Mouse (Mus musculus) left cerebral cortex, postnatal 14 days (tissue): ENCODE results near the gene Tsen34. TPM values are rescaled to one million over a fixed set of nuclear protein-coding genes. Genes with fewer than 3 reads are reported as not detected.
A peak's percentile ranks its signal among the peaks of the same experiment; 100 is the strongest.

Experiments used
- DNase-seq, 2 experiments: peaks; one replicate each; pipeline ENCODE4 v3.0.0; 2021 to 2022; ENCODE audit warnings: low spot score in 2 of 2, mixed read lengths in 1 of 2
- intact Hi-C: fragments of 180-260 bp; cut with DNase I; formaldehyde crosslinking; loops from one replicate; pipeline ENCODE4 v1.15.1; 2025
- long read RNA-seq, 2 experiments: library from polyadenylated mRNA; stranded (forward); transcript quantifications; one replicate each; pipeline ENCODE4 v2.0.0; 2021
- total RNA-seq, 2 experiments: library from RNA; stranded (reverse); gene quantifications; 2 replicates each; pipeline ENCODE4 v1.2.3; 2021

Tsen34 gene
- total RNA-seq: 10 to 100 TPM; 61.2 to 74.1 TPM
- long read RNA-seq, experiment 1, transcript Tsen34-204 (5 exons, 1,779 nt): major isoform, 53 of 110 reads
- long read RNA-seq, experiment 1, transcript Tsen34-202 (4 exons, 1,319 nt): minor isoform, 20 of 110 reads
- long read RNA-seq, experiment 1, partial matches to known transcripts: 4 of 110 reads
- long read RNA-seq, experiment 1, other reads (novel, unspliced or antisense): 33 of 110 reads
- long read RNA-seq, experiment 2, transcript Tsen34-204 (5 exons, 1,779 nt): major isoform, 37 of 87 reads
- long read RNA-seq, experiment 2, transcript Tsen34-202 (4 exons, 1,319 nt): minor isoform, 25 of 87 reads
- long read RNA-seq, experiment 2, partial matches to known transcripts: 3 of 87 reads
- long read RNA-seq, experiment 2, other reads (novel, unspliced or antisense): 22 of 87 reads

DNA sequence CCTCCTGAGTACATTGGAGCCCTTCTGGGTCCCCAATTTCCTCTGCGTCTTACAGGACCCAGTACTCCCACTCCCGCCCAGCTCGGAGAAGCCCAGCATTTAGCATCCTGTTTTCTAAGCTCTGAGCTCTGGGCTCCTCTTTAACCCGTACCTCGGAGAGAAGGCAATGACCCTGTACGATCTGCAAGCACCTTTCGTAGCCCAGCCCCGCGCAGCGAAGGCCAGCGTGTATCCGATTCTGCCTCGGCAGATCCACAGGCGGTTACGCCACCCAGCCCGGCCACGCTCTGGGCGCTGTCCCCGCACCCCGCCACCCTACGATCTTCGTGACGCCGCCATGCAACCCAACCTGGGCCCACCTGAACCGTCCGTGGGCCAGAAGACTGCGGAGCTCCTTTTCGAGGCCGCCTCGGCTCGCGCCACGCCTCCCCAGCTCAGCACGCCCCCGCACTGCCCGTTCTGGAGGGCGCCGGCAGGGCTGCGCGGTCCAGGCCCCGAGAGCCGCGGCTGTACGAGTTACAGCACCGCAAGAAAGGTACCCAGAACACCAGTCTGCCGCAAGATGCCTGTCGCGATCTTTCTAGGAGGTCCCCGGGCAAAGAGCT lies at the start of gene Tsen34:
Gene Tsen34, plus strand, starts transcription at position 482 of the 605 bp plus-strand sequence.
- no peak for DNase-seq
- intact Hi-C loops: loop anchor here (5.0 kb wide), 1 partner anchor 45 kb away; the partner anchor contains the start of gene Cnot3

DNA sequence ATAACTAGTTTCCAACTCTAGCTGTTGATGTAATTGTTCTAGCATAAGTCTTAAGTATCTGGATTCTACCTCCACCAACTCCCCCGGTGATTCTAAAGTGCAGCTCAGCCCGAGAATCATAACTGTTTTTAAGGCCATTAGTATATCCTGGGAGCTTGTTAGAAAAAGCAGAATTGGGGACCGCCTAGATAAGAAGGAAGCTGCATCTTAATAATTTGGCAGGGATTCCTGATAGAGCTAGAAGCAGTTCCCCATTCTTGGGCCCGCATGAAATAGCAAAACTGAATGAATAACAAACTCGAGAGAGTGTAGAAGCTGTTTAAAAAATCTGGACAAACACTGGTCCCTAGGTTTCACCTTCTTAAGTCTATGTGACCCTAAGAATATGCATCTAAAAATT lies 49.3 kb upstream of the Tsen34 start:
- DNase-seq: no peak
- intact Hi-C loops: no loop called here

DNA sequence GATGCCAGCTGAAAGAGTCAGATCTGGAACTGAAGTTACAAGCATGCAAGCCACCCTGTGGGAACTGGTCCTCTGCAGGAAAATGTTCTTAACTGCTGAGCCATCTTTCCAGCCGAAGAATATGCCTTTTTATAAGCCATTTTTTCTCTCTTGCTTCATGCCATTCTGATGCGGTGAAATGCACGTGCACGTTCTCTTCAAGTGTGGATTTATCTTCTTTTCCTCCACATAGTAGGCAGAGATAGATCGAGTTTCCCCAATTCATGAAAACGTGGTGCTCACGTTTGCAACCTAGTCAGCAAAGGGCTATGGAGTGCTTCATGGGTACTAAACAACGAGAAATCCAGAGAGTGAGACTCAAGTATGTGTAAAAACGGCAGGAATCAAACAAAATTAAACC lies 48.8 kb upstream of the Tsen34 start:
- DNase-seq: no peak
- intact Hi-C loops: no loop called here

DNA sequence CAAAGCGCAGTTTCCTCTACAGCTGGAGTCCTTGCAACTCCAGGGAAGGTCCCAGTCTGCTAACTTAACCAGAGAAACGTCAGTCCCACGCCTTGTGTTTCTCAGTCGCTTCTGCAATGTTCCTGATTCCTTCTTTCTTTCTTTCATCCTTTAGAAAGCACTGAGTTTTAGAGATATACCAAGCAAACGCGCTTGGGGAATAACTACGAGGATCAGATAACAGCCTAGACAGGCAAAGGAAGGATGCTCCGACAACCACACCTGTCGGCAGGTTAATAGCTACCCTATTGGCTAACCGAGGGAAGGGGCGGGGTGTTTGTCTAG lies 48.4 kb upstream of the Tsen34 start:
- intact Hi-C loops: no loop called here
- no peak for DNase-seq

DNA sequence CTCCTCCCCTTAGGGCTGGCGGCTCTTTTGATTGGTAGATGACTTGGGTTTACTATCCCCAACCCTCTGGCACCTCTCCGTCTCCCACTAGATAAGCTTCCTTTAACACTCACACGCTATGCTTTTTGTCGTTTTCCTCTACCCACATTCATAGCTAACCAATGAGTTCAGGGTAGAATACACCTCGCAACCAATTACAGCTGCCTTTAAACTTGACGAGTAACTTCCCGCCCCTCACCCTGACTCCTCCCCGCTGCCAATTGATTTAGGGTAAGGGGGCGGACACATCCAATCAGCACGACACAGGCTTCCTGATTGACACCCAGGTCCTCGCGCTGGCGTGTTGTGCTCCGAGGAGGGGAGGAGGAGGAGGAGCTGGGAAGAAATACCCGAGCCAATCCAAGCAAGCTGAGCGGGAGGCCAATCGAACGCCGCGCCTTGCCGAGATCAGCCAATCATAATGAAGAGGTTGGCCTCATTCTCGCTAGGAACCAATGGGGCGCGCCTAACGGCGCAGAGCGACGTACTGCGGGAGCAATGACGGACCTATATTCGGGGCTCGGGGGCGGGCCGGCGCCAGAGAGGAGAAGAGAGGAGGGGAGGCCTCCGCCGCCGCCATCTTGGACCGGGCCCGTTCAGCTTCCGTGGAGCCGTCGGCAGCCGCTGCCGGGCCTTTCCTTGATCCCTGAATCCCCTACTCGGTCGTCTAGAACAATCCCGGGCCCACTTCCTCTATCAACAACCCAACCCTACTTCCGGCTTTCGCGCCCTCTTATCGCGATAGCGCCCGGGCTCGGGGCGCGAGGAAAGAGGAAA lies 47.8 kb upstream of the Tsen34 start, which contains the start of gene Cnot3:
Gene Cnot3, plus strand, starts transcription at position 597 of the 816 bp plus-strand sequence.
- intact Hi-C loops: loop anchor here (5.0 kb wide), 1 partner anchor 47 kb away; the partner anchor contains the start of genes Mboat7 and Tsen34
- peak; percentile 99 to 100 for DNase-seq

DNA sequence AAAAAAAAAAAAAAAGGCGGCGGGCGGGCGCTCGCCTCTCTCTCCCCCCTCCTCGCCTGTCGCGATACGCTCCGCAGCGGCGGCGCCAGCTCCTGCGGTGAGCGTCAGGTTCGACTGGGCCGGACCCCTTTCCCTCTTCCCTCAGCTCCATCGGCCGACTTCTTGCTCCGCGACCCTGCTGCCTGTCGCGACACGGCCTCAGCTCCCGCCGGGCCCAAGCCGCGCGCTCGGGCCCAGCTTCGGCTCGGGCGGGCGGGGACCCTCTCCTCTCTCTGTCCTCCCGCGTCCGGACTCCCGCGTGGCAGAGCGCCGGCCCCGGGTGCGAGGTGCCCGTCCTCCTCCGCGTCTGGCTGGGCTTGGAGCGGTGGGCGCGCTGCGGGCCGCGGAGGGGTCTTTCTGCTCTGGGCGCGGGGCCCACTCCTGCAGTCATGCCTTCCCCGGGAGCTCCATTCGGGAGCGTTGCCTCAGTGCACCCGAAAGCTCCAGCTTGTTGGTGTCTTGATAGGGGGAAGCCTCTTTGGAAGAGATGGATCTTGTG lies 47.1 kb upstream of the Tsen34 start:
- peak in 1 of 2 experiments; percentile 28 for DNase-seq
- intact Hi-C loops: loop anchor here (5.0 kb wide), 1 partner anchor 47 kb away; the partner anchor contains the start of genes Mboat7 and Tsen34

DNA sequence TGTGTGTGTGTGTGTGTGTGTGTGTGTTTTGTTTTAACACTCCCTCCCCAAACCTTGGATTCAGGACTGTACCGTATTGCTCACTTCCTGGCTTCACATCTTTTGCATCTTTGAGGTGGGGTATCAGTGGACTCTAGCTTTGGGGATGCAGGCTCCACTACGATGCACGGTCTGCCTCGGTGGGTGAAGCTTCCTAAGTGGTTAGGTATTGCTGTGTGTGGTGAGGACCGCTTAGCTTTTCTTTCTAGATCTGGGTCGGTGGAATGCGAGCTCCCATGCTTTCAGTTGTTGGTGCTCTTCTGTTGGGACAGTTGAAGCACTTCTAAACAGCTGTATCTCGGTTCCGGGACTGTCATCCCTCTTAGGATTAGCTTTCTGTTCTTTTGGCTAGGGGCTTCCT lies 46.5 kb upstream of the Tsen34 start:
- intact Hi-C loops: loop anchor here (5.0 kb wide), 1 partner anchor 46 kb away; the partner anchor contains the start of genes Mboat7 and Tsen34
- DNase-seq: no peak

DNA sequence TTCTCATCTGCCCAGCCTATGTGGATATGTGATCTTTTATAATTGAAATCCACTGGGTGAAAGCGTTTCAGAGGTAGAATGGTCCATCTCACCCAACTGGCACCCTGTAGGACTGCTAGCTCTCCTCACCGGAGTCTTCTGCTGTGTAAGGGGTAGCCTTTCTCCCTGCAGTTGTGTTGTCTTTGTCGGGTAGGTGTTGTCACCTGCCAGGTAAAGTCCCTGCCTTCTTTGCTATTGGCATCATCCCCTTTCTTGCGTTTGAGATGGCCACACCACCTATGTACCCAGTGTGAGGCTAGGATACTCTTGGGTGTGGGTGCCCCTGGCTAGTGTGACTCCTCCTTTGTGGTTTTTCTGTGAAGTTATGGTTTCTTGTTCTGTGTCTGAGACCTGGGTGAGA lies 46.0 kb upstream of the Tsen34 start:
- DNase-seq: no peak
- intact Hi-C loops: loop anchor here (5.0 kb wide), 1 partner anchor 46 kb away; the partner anchor contains the start of genes Mboat7 and Tsen34

DNA sequence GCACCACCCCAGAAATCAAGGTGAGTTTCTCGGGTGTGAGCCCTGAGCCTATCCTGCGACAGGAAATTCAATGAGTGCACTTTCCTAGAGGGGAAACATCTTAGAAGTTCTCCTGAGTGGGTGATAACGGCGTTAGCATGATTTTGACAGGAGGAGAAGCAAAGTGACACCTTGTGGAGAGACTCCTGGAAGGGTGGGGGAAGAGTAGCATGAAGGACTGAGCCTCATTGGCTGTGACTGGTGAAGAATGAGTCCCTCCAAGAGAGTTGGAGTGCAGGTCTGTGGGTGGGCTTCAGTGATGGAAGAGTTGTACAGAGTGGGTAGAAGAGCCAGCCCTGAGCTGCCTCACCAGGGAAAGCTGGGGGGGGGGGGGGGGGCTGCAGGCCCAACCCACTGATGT lies 35.7 kb upstream of the Tsen34 start:
- peak in 1 of 2 experiments; percentile 28 for DNase-seq
- intact Hi-C loops: no loop called here

DNA sequence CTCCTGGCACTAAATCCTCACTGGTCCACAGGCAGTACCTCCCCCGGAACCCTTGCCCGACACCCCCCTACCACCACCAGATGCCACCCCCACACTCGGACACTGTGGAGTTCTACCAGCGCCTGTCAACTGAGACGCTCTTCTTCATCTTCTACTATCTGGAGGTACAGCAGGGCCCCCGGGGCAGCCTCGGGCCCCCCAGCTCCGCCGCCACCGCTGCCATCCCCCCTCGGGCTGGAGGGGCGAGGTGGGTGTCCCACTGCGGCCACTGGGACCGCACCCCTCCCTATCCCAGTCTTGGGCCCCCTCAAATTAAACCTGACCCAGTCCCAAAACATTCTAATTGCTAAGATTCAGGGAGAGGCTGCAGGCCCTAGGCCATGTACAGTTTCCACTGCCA lies 34.1 kb upstream of the Tsen34 start:
- DNase-seq: no peak
- intact Hi-C loops: no loop called here

DNA sequence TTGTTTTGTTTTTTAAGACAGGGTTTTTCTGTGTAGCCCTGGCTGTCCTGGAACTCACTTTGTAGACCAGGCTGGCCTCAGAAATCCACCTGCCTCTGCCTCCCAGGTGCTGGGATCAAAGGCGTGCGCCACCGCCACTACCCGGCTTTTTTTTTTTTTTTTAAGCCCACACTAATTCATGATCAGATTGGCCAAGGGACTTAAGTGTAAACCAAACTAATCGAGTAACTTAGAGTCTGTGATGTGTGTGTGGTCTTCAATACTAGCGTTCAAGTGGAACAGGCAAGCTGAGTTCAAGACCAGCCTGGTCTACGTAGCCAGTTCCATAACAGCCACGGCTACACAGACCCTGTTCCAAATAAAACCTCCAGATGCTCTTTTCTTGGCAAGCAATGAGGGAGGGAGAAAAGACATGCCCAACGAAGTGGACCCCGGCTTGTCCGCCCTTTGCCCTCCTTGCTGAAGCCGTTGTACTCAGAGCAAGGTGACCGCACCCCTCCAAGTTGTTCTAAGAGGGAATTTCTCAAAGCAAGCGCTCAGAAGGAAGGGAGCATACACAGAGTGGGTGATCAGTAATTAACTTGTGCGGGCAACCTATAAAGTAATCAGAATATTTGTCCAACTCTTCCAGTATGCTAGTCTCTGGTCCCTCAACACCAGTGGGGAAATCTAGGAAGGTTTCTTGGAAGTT lies 28.0 kb upstream of the Tsen34 start:
- DNase-seq: no peak
- intact Hi-C loops: loop anchor here (10.0 kb wide), 1 partner anchor 810 kb away; no protein-coding TSS in a partner anchor

DNA sequence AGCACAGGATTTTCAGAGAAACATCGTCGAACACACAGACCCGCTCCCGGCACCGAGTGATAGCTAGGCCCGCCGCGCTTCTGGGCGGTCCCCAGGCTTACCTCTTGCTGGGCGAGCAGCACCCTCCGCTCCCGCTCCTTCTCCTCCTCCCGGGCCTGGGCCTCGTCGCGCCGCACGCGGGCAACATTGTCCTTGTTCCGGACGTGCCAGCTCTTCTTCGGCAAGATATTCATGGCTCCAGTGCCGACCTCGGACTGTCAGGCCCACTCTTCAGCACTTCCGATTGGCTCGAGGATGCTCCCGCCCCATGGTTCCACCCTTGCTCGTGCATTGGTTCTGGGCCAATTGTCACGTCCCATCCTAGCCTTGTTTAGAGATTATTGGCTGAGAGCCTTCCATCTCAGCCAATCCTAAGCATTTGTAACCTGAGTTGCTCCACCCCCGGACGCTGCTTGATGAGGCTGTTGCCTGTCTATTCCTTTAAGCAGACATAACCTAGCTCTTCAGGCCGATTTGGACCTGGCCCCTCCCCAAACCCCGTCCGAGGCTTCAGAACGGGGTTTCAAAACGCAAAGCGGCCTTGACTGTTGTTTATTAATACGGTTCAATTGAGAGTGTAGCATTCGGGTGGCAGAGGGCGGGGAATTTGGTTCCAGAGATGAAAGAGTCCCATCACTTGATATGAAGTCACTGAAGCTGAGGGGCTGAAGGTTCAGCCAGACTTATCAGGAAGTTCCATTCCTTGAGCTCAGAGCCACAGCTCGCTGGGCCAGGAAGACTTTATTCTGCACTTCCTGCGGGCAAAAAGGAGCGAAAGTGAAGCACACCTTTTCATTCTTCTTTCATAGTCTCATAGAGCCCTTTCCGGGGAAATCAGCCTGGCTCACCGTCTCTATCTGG lies 27.2 kb upstream of the Tsen34 start, which contains the start of gene Leng1:
Gene Leng1, minus strand, starts transcription at position 626 of the 900 bp plus-strand sequence.
- DNase-seq: peak; percentile 97 to 98
- intact Hi-C loops: loop anchor here (10.0 kb wide), 1 partner anchor 809 kb away; no protein-coding TSS in a partner anchor

DNA sequence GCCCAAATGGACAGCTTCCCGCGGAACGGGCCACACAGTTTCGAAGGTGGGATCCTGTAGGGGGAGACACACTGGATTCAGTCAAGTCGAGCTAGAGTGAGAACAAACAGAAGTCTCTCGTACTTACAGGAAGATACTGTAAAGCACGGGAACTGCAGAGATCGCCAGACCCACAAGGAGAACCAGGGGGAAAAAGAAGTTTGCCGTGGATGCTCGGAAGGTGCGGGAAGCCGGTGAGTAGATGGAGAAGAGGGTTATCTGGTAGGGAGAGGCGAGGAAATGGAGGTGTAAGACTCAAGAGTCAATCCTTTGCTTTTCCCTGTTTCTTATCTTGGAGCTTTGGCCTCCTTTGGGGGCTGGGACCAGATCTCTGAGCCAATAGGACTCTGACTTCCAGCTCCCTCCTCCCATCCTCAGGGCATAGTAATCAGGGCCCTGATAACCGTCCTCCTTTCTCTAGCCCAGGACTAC lies 25.7 kb upstream of the Tsen34 start:
- intact Hi-C loops: loop anchor here (10.0 kb wide), 1 partner anchor 808 kb away; no protein-coding TSS in a partner anchor
- no peak for DNase-seq

DNA sequence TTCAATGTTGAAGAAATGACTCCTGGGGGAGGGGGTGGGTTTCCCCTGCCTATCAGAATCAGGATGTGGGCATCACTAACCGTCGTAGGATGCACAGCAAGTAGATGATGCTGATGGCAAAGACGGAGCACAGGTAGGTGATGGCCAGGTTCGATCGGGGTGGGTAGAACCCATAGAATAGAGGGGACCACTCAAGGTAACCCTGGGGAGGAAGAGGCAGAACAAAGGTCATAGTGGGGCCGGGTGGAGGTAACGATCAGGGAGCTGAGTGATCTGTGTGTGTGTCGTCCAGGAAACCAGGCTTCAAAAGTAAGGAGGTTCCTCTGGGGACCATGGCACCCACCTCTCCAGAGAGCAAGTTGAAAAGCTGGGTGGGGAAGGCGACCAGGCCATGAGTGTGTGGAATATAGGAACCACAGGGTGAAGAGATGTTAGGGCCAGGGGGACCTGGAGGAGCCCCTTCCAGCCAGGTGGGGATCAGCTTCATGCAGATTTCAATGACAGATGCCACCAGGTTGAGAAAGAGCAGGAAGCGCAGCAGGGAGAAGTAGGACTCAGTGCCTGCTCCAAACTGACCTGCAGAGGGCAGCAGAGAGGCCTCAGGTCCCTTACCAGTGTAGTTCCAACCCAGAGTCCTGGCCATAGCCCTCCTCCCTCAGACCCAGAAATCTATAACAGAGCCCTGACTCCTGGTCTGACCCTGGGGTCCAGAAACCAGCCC lies 18.0 kb upstream of the Tsen34 start:
- intact Hi-C loops: no loop called here
- DNase-seq: peak; percentile 85 to 89

DNA sequence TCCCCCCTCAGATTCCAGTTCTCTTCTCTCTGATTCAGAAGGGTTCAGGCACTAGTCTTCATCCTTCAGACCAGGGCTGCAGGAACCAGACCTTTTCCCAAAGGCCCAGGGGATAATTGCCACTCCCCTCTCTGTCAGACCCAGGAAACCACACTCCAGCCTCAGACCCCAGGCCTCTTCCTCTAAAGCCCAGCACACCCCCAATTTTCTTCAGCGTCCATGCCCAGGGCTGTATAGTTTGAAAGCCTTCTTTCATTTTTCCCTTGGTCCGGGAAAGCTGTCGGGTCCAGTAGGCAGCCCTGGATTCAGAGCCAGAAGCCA lies 17.5 kb upstream of the Tsen34 start:
- no peak for DNase-seq
- intact Hi-C loops: no loop called here

DNA sequence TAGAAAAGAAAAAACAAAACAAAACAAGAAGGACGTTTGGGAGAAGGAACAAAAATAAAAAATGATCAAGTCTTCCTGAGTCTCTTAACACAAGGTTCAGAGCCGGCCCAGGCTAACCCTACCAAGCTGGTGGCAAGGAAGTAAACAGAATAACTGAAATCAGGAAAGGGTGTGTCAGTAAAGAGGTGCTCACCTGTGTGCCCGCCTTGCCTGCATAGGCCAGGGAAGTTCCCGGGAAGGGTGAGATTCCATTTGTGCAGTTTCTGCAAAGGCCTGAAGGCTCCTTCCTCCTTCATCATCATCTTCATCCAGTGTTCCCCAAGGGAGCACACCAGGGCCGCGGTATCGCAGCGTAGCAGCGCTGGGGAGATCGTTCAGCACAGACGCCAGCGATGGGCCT lies 16.3 kb upstream of the Tsen34 start:
- intact Hi-C loops: no loop called here
- no peak for DNase-seq

DNA sequence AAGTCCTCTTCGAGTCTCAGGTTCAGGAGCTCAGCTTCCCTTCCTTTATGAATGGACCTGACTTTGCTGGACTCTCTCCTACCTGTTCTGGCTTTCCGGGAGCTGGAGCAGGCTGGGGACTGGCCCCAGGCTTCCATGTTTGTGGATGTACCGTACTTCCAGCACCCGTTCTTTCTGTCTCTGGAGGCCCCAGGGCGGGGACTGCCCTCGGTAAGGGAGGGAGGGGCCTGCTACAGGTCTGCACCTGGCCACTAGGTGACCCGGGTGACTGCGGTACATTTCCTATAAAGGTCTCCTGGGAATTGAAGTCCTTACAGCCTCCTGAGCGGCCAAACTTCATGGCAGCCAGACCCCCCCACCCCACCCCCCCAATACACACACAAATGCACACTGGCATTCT lies 15.3 kb upstream of the Tsen34 start, which contains the start of gene Tmc4:
Gene Tmc4, minus strand, starts transcription at position 212 of the 400 bp plus-strand sequence.
- intact Hi-C loops: no loop called here
- no peak for DNase-seq
